Mouse (Mus musculus): ENCODE measurements around the gene Ap5m1.

DNA sequence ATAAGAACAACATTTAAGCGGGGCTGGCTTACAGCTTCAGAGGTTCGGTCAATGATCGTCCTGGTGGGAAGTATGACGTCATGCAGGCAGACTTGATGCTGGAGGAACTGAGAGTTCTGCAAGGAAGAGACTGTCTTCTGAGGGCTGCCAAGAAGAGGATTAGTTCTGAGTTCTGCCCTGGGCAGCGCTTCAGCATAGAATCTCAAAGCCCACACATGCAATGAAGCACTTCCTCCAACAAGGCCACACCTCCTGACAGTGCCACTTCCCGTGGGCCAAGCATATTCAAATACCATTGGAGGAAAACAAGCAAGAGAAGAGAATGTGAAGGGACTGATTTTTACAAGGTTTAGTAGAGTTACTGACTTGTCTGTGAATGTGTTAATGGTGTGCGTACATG lies 74.9 kb downstream of the Ap5m1 start:
- TF ChIP-seq CTCF (conservative IDR thresholded peaks at IDR 0.05; ENCODE audit: insufficient read depth, insufficient read length, low read depth, low read length) (no peak), POLR2A (IDR thresholded peaks at IDR 0.05; ENCODE audit: low read depth, low read length) (no peak)

Measured in kidney, adult 2 months (tissue).